Mouse (Mus musculus) olfactory bulb, adult 2 months (tissue): ENCODE results near the gene Olfr987.

Source experiments
- CTCF ChIP-seq: fragments of 200-500 bp; IDR thresholded peaks from 2 replicates; pipeline ENCODE4 v1.5.1; 2012; ENCODE audit warnings: low read depth, mild to moderate bottlenecking, low read length, moderate library complexity; ENCODE audit not compliant: insufficient read depth
- POLR2A ChIP-seq: fragments of 200-500 bp; IDR thresholded peaks from 2 replicates; pipeline ENCODE4 v1.6.1; 2012; ENCODE audit warnings: mild to moderate bottlenecking, low read depth, low read length, moderate library complexity; ENCODE audit not compliant: insufficient read depth

- TF ChIP-seq CTCF (no peak), POLR2A (no peak)
Observed at GRCm38 (mm10) chr2:85285406-85285805, 53.7 kb downstream of the Olfr987 start.
